Mouse (Mus musculus) cerebellum, postnatal 36 days (tissue): ENCODE results near the gene Pnliprp1.

Experiments
- DNase-seq, 2 experiments: peaks; one replicate each; pipeline ENCODE4 v3.0.0; 2021 to 2022; ENCODE audit warnings: mixed read lengths in 2 of 2

Gene Pnliprp1

DNA sequence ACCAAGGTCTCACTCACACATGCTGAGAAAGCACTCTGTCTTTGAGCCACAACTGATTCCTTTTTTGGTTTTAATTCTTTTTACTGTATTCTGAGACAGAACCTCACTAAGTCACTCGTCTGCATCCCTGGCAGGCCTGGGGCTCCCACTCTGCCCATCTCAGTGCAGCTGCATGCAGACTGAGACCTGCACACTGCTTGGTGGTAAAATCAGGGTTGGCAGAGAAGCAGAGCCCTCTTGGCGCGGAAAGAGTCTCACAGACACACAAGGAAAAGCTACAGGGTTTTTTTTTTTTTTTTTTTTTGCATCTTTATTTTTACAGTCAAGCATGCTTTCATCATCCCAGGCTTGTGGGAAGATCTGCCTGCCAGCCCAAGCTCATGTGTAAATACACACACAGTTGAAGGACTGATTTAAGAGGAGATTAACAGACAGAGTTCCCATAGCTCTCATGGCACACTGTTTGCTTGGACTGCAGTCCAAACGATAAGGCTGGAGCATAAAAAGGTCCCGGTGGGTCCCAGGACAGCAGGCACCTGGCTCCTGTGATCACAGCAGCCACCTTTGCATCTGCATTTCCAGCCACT lies at the start of gene Pnliprp1:
TSS of gene Pnliprp1 (plus strand) at position 443 of the 587 bp plus-strand sequence.
- DNase-seq: no peak

GRCm38 (mm10) chr19:58688933-58689332 lies 39.8 kb upstream of the Pnliprp1 start:
- no peak for DNase-seq

DNA sequence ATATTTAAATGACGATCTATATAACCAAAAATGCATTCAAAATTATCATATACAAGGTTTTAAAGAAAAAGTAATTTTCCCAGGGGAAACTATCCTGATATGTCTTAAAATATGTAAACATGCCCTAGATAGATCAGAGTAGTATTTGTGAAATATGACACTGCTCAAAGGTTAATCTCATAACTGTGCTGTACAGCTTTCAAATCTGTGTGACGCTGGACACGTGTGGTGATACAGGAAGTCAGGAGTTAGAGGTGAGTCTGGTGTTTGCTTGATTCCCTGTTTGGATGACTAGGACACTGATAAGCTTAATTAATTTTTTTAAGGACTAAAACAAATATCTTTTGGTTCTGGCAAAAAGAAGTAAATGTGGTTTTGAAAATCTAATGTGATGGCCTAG lies 33.4 kb upstream of the Pnliprp1 start:
- DNase-seq: no peak

DNA sequence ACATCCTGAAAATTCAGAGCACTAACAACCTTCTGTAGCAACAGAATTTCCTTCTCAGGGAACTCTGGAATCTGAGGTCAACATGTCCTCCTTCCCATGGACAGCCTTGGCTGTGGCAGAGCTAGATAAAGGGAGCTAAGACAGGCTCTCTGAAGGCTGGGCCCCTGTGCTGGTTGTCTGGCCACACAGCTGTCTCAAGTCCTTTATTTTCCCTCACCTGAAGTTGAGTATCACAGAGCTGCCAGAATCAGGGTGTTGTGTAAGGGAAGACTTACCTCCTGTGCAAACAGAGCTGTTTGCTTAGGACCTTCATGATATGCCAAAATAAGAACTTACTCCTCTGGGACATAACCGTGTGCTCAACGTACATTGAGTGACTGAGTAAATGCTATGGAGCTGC lies 32.5 kb upstream of the Pnliprp1 start:
- DNase-seq: no peak

GRCm38 (mm10) chr19:58704556-58704955 lies 24.1 kb upstream of the Pnliprp1 start:
- no peak for DNase-seq

DNA sequence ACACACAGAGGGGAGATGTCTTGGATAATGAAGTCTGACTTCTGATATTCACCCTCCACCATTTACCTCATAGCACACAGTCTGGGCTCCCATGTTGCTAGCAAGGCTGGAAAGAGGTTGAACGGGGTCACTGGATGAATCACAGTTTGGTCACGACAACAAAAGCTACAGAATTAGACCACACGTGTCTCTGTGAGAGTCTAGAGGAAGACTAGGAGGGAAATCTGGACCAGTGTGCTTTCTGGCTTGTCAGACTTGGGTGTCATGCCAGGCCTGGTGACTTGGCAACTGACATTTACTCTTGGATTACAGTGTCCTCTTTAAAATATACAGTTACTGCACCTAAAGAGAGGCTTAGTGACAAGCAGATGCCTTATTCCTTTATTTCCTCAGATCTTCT lies 20.1 kb upstream of the Pnliprp1 start:
- no peak for DNase-seq

GRCm38 (mm10) chr19:58717925-58718324 lies 10.8 kb upstream of the Pnliprp1 start:
- DNase-seq: no peak

- DNase-seq: no peak
Measured at GRCm38 (mm10) chr19:58720439-58720838, 8.2 kb upstream of the Pnliprp1 start.

- no peak for DNase-seq
Measured at GRCm38 (mm10) chr19:58726551-58726950, 2.1 kb upstream of the Pnliprp1 start.

DNA sequence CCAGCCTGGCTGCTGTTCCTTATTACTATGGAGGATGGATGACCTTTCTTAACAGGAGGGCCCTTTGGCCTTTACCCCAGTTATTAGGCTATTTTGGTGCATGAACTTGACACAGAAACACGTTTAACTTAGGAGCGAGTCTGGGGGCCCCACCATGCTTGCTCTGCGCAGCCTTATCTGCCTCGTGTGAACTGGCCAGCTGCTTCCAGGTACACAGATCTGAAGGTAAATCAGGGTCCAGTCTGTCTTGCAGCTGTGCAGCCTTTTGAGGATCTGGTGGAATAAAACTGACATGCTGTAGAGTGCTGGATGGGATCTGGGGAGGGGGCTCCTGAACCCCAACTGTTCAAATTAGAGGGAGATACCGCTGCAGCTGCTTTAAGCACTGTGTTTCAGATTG lies 931 bp upstream of the Pnliprp1 start:
- DNase-seq: no peak

DNA sequence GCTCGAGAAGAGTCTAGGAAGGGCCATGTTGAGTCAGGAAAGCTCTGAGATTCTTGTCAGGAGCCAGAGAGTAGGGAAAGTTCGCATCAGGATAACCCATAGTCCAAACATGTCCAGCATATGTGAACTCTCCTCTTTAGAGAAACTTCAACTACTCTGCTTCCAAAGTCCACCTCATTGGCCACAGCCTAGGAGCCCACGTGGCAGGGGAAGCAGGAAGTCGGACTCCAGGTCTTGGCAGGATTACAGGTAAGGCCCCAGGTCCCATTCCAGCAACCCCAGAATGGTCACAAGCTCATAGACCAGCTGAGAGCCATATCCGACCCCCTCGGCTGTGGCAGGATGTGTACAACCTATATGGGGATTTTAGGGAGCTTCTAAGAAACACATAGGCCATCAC lies 4.5 kb downstream of the Pnliprp1 start:
- DNase-seq: no peak

GRCm38 (mm10) chr19:58738111-58738510 lies 9.4 kb downstream of the Pnliprp1 start:
- no peak for DNase-seq

DNA sequence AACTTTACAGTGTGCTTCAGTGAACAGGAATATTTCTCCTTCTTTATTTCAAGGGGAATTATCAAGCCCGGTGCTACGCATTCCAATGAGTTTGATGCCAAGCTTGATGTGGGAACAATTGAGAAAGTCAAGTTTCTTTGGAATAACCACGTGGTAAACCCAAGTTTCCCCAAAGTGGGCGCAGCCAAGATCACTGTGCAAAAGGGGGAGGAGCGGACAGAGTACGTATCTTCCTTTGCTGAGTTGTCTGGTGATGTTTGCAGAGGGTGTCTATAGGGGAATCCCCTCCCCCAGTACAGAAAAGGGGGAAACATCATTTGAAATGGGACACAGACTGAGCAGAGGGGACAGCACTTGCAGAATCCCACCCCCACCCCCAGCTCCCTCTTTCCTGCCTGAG lies 12.3 kb downstream of the Pnliprp1 start:
- DNase-seq: no peak

- DNase-seq: no peak
Measured at GRCm38 (mm10) chr19:58742711-58743110, 14.0 kb downstream of the Pnliprp1 start.

- DNase-seq: no peak
Measured at GRCm38 (mm10) chr19:58743736-58744135, 15.0 kb downstream of the Pnliprp1 start.

- DNase-seq: no peak
Measured at GRCm38 (mm10) chr19:58747498-58748000, 18.9 kb downstream of the Pnliprp1 start.

DNA sequence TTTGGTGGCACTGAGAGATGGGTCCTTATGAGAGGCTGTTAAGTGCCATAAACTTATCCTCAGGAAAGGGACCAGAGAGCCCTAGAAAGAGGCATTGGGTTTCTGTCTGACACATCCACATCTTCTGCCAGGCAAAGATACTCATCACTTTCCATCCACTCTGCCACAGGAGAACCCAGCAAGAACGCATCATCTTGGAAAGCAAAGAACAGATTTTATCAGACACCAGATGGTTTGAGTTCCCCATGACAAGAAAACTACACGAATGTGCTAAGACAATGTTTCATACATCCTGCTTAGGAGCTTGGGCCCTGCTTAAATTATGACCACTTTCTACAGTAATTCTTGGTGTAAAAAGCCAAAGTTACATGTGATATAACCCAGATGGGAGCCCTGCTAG lies 22.1 kb downstream of the Pnliprp1 start:
- no peak for DNase-seq

GRCm38 (mm10) chr19:58751504-58751903 lies 22.8 kb downstream of the Pnliprp1 start:
- no peak for DNase-seq

DNA sequence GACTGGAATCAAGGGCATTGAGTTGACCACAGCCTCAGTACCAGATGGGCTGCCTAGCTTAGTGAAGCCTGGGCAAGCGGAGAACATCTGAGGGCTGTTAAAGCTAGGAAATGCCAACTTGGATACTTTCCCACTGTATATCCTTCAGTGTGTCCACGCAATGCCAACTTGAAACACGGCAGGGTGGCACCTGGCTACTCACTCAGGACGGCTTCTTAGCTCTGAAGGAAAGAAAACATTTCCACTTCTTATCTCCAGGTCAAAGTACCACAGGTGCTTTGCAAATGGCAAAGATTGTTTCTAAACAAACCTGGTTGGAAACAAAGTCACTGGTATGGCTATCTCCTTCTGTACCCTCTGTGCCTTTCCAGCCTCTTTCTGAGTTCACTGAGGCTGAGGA lies 30.2 kb downstream of the Pnliprp1 start:
- no peak for DNase-seq

DNA sequence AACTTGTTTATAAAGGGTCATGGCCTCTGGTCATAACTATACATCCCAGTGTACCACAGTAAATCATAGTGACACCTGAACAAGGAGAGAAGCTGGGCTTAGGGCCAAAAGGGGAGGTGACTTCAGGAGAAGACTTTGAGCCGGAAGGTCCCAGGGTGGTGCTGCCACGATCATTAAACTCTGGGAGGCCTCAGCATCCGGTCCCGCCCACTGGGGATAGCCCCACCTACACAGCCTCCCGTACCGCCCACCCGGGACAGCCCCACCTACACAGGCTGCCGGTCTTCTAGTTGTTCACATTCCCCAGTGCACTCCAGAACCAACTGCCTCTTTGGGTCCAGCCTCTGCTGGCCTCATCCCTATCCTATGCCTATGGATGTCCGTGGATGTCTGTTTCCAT lies 30.7 kb downstream of the Pnliprp1 start, which contains the start of gene Pnliprp2:
TSS of gene Pnliprp2 (plus strand) at position 297 of the 400 bp plus-strand sequence.
- DNase-seq: no peak

- DNase-seq: no peak
Measured at GRCm38 (mm10) chr19:58762316-58762715, 33.6 kb downstream of the Pnliprp1 start.

DNA sequence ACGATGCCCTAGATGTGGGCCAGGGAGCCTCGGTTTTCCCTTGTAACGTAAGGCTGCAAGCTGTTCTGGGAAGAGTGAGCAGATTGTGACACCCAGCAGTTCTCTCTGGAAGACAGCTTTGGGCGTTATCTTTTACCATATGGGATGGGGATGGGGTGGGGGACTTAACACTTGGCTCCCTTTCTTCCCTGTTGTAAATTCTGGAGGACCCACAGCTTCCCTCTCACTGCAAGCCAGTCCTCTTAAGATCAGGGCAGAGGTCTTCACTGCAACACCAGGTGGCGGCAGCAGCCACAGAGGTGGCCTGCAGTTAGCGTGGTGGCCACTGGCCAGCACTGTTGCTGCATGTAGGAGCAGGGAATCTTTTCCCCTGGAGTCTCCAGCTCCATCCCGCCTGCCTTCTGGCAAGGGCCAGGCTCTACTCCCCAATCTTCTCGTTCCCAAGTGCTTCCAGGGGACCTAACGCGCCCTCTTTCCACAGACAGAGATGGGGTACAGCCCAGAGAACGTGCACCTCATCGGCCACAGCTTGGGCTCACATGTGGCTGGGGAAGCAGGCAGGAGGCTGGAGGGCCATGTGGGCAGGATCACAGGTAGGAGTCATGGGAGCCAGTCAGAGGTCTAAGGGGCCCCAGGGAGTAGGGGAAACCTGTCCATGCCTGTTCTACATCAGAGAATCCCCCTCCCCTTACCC lies 34.3 kb downstream of the Pnliprp1 start:
- peak; percentile 21 to 28 for DNase-seq

GRCm38 (mm10) chr19:58767329-58767728 lies 38.6 kb downstream of the Pnliprp1 start:
- no peak for DNase-seq

DNA sequence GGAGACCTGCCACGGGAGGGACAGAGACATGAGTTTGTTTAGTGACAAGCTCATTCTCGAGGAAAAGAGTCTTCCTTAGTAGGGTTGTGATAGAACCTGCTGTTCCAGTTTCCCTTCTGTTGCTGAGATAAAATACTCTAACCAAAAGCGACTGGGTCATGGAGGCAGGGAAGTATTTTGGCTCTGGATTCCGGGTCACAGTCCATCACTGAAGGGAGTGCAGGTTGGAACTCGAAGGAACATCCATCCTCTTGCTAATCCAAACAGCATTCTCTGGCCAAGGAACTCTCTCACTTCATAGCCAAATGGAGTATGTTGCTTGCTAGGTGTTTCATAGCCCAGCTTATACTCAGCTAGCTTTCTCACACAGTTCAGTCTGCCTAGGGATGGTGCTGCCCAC lies 47.8 kb downstream of the Pnliprp1 start:
- DNase-seq: no peak

DNA sequence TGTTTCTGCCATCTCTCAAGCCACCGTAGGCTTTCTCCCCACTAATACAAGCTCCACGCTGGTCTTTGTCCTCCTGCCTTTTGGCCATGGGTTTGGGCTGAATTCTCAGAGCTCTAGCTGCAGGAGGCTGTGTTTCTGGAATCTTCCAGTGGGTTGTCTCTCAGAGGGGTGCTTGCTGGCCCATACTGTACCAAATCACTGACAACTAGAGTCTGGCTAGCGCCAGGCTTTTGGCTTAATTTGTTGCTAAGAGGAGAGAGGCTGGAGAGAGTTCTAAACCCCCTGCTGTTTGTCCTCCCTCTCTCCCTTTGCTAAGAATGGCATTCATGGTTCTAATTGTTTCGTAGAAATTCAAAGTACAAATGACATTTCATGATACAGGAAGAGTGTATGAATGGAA lies 52.9 kb downstream of the Pnliprp1 start:
- no peak for DNase-seq
